Mouse (Mus musculus) C2C12 (cell line): ENCODE data around the gene 1520401A03Rik. TPM values are rescaled to one million over a fixed set of nuclear protein-coding genes. Genes with fewer than 3 reads are reported as not detected.
A peak's percentile ranks its signal among the peaks of the same experiment; 100 is the strongest.

ENCODE experiments used
- H3K27me3 ChIP-seq: one replicate; pipeline ENCODE4 v1.6.1; 2011; ENCODE audit not compliant: control insufficient read depth, insufficient read depth, insufficient read length
- H3K36me3 ChIP-seq: one replicate; pipeline ENCODE4 v1.6.1; 2011; ENCODE audit not compliant: control insufficient read depth, insufficient read depth
- H3K4me3 ChIP-seq: one replicate; pipeline ENCODE4 v1.5.1; 2011; ENCODE audit warnings: mild to moderate bottlenecking, control low read depth; ENCODE audit not compliant: poor library complexity, insufficient read depth, severe bottlenecking
- H3K79me2 ChIP-seq: one replicate; pipeline ENCODE4 v1.6.1; 2011; ENCODE audit not compliant: control insufficient read depth, insufficient read depth
- H3K79me3 ChIP-seq: one replicate; pipeline ENCODE4 v1.6.1; 2011; ENCODE audit warnings: low read depth, control low read depth
- H3ac ChIP-seq: one replicate; pipeline ENCODE3; 2011; ENCODE audit warnings: low read depth; ENCODE audit not compliant: control insufficient read depth, insufficient read length
- CEBPB ChIP-seq: IDR thresholded peaks from one replicate; pipeline ENCODE4 v1.6.1; 2011; ENCODE audit warnings: low read depth, mild to moderate bottlenecking, control low read depth, moderate library complexity
- CTCF ChIP-seq: IDR thresholded peaks from one replicate; pipeline ENCODE4 v1.5.1; 2011; ENCODE audit not compliant: control insufficient read depth, insufficient read depth, insufficient read length
- FOSL1 ChIP-seq: IDR thresholded peaks from one replicate; pipeline ENCODE4 v1.8.0; 2011; ENCODE audit warnings: mild to moderate bottlenecking, low read length; ENCODE audit not compliant: poor library complexity, insufficient read depth, severe bottlenecking
- MAX ChIP-seq: IDR thresholded peaks from one replicate; pipeline ENCODE4 v1.6.1; 2011; ENCODE audit warnings: mild to moderate bottlenecking, control low read depth
- MYOD1 ChIP-seq: IDR thresholded peaks from one replicate; pipeline ENCODE4 v1.6.1; 2011; ENCODE audit warnings: low read depth; ENCODE audit not compliant: control insufficient read depth, insufficient read length
- MYOG ChIP-seq: IDR thresholded peaks from one replicate; pipeline ENCODE4 v1.6.1; 2011; ENCODE audit not compliant: control insufficient read depth, insufficient read length; ENCODE audit errors: extremely low read depth
- USF1 ChIP-seq: IDR thresholded peaks from one replicate; pipeline ENCODE4 v1.6.1; 2011; ENCODE audit warnings: low read depth, mild to moderate bottlenecking, control low read depth, moderate library complexity
- polyA plus RNA-seq: library from polyadenylated mRNA; unstranded; fragments of >200 nt; fragmentation: generic; extraction: Trizol; gene quantifications from one replicate; pipeline ENCODE4 v1.2.1, GENCODE M21; 2012; ENCODE audit warnings: missing spikeins

The 1520401A03Rik gene
- polyA plus RNA-seq, 1 experiment = 0.01 TPM

DNA sequence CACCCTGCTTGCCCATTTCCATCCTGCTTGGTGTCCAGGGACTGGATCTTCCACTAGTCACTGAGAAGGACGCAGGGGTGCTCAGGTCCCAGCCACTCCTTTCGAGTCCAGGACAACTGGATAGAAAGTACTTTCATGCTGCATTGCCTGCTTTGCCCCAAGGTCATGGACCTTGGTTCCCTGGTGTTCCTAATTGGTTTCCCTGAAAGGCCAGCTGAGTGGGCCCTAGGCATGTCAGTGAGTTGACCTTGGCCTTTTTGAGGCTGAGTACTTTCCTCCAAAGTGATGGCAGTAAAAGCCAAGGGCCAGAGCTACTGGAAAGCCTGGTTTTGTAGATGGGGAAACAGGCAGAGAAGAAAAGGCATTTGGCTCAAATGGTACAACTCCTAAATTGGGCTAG, 697 bp downstream of the 1520401A03Rik start:
- Histone ChIP-seq H3K27me3 (no peaks in the 10 kb centered on the region), H3K79me3 (no peaks in the 10 kb centered on the region), H3K36me3 (no peaks in the 10 kb centered on the region), H3K79me2 (peaks cover 3% of the 10 kb centered on the region), H3K4me3 (no peak overlapping the region), H3ac (no peak overlapping the region)
- TF ChIP-seq MYOD1 = no peak
- TF ChIP-seq CEBPB = no peak
- no peak for TF ChIP-seq MYOG
- no peak for TF ChIP-seq MAX
- no peak for TF ChIP-seq FOSL1
- no peak for TF ChIP-seq USF1
- no peak for TF ChIP-seq CTCF

GRCm38 (mm10) chr17:23719455-23719854, 3.1 kb downstream of the 1520401A03Rik start:
- Histone ChIP-seq H3K79me3 (no peaks in the 10 kb centered on the region), H3K4me3 (no peak overlapping the region), H3K27me3 (peaks cover 7% of the 10 kb centered on the region), H3ac (no peak overlapping the region), H3K79me2 (no peaks in the 10 kb centered on the region), H3K36me3 (no peaks in the 10 kb centered on the region)
- TF ChIP-seq CEBPB (no peak), MAX (no peak), MYOG (no peak), FOSL1 (no peak), MYOD1 (no peak), CTCF (no peak)

- Histone ChIP-seq H3K79me2 (no peaks in the 10 kb centered on the region), H3K4me3 (no peak overlapping the region), H3K27me3 (peaks cover 14% of the 10 kb centered on the region), H3K79me3 (no peaks in the 10 kb centered on the region), H3ac (no peak overlapping the region), H3K36me3 (no peaks in the 10 kb centered on the region)
- TF ChIP-seq CEBPB (no peak), FOSL1 (no peak), MYOD1 (no peak), MYOG (no peak), MAX (no peak), CTCF (no peak), USF1 (no peak)
These were observed 5.6 kb downstream of the 1520401A03Rik start for GRCm38 (mm10) chr17:23717003-23717402.

GRCm38 (mm10) chr17:23706212-23706611, 16.4 kb downstream of the 1520401A03Rik start:
- Histone ChIP-seq H3K79me2 (no peaks in the 10 kb centered on the region), H3K36me3 (no peaks in the 10 kb centered on the region), H3K4me3 (no peak overlapping the region), H3K79me3 (no peaks in the 10 kb centered on the region), H3ac (no peak overlapping the region), H3K27me3 (peaks cover 11% of the 10 kb centered on the region)
- peak; percentile 71 for TF ChIP-seq CTCF
- no peak for TF ChIP-seq CEBPB

DNA sequence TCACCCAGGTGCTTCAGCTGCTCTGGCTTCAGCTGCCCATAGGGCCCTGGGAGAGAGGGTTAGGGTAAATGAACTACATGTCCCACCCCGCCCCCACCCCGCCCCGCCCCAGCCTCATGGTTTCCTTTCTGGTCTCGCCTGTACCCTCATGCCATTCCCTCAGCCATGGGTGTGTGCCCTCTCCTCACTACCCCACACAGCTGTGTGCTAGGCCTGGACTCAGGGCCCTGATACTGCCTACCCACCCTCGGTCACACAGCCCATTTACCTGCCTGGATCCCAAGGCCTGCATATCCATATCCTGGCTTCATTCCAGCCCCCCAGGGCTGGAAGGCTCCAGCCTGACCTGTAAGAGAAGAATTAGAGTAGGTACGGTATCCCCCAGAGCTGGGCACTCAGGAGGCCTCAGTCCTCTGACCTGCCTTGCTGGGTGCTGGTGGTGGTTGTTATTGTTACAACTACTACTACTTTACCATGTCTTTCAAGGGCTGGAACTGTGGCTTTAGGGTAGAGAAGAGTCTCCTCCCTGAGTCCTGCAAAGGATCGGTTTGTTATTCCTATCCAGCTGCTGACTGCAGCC, 17.0 kb downstream of the 1520401A03Rik start:
- Histone ChIP-seq H3K27me3 (peaks cover 10% of the 10 kb centered on the region), H3K36me3 (no peaks in the 10 kb centered on the region), H3K79me2 (no peaks in the 10 kb centered on the region), H3K4me3 (no peak overlapping the region), H3ac (no peak overlapping the region), H3K79me3 (no peaks in the 10 kb centered on the region)
- TF ChIP-seq MYOG (no peak), CTCF (no peak), MYOD1 (no peak), CEBPB (no peak), FOSL1 (no peak), MAX (no peak)

DNA sequence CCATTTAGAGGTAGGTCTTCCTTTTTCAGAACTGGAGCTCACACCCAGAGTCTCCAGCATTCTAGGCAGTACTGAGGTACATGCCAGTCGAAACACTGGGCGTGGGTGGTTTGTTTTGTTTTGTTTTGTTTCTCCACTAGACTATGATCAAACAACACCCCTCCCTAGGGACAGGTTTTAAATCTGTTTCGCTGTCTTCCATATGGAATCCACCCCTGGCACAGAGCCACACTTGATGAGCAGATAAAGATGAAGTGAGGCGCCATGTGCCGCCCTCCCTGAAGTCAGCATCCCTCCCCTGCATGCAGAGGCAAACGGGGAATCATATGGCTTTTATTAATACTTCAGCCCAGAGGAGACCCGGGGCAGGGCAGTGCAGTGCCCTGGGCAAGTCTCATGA, 17.8 kb downstream of the 1520401A03Rik start:
- Histone ChIP-seq H3K27me3 (peaks cover 1% of the 10 kb centered on the region), H3K36me3 (no peaks in the 10 kb centered on the region), H3K79me2 (no peaks in the 10 kb centered on the region), H3K4me3 (no peak overlapping the region), H3ac (no peak overlapping the region), H3K79me3 (no peaks in the 10 kb centered on the region)
- TF ChIP-seq CEBPB (no peak), MAX (no peak), FOSL1 (no peak), MYOG (no peak), CTCF (no peak), MYOD1 (no peak), USF1 (no peak)
